9 mouse cellular contexts compared by ENCODE assay signal in the genomic region with DNA sequence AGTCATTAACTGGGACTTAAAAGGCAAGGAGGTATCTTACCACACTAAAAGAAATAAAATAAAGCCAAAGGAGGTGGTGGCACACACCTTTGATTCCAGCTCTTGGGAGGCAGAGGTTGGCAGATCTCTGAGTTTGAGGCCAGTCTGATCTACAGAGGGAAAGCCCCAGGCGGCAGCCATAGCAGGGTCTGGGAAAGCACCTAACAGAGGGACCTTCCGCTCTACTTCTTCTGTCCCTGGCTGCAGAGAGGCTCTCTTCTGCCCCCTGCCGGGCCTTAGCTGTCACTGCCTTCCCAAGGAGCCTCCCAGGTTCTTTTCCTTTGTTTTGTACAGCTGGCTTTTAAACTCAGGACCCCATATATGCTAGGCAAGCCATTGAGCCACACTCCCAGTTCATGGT. TPM values are rescaled to one million over a fixed set of nuclear protein-coding genes. Genes with fewer than 3 reads are reported as not detected.
DNase-seq lines count a peak whose midpoint lies in the region; ATAC-seq and TF ChIP-seq lines count a peak whose summit lies in the region.
"Had no signal": no experiment of that assay in that cellular context is flagged by ENCODE, and none has a peak within 500 bp of the region (broad histone marks: within the 10 kb centered on the region; RNA-seq: fewer than 3 reads in every experiment).

No protein-coding gene starts in this region.

- no peak for TF ChIP-seq EP300 in liver, embryonic 14.5 days (IDR thresholded peaks at IDR 0.05; ENCODE audit: low read depth)

- H3K4me1 ChIP-seq in heart, embryonic 11.5 days (ENCODE audit: control insufficient read depth, insufficient read depth, low read length): peaks cover 11% of the 10 kb centered on the region
- peaks cover 1 to 4% of the 10 kb centered on the region in 2 experiments; a peak in 2 of 4 replicates for H3K4me1 ChIP-seq in liver, embryonic 14.5 days (replicated peaks; ENCODE audit: control insufficient read depth in 2 of 2, insufficient read depth in 2 of 2, low read length in 1 of 2)
- no peaks in the 10 kb centered on the region for H3K4me1 ChIP-seq in neural tube, embryonic 14.5 days (ENCODE audit: control insufficient read depth, insufficient read depth, low read length)

- 0 out of 2 replicates have a peak, but pooled peaks have one; percentile 43 for ATAC-seq in heart, embryonic 11.5 days (replicated peaks; ENCODE audit: insufficient number of reproducible peaks, low FRiP score, low TSS enrichment)
- ATAC-seq in liver, embryonic 14.5 days (ENCODE audit: insufficient read depth): peak; percentile 48; the same call in 1 of the 2 replicates
- ATAC-seq in neural tube, embryonic 14.5 days (ENCODE audit: low read depth): peak; percentile 75; the same call in 1 of the 2 replicates

- no peaks in the 10 kb centered on the region for H3K36me3 ChIP-seq in heart, embryonic 11.5 days (ENCODE audit: control insufficient read depth, insufficient read depth, low read length)
- no peaks in the 10 kb centered on the region for H3K36me3 ChIP-seq in liver, embryonic 14.5 days (replicated peaks; ENCODE audit: control insufficient read depth, insufficient read depth, low read depth)
- no peaks in the 10 kb centered on the region for H3K36me3 ChIP-seq in neural tube, embryonic 14.5 days (ENCODE audit: control insufficient read depth, insufficient read depth, low read length)

- no peaks in the 10 kb centered on the region for H3K27me3 ChIP-seq in heart, embryonic 11.5 days (ENCODE audit: control insufficient read depth, insufficient read depth, low read length)
- no peaks in the 10 kb centered on the region for H3K27me3 ChIP-seq in liver, embryonic 14.5 days (ENCODE audit: control insufficient read depth, insufficient read depth, low read length)
- H3K27me3 ChIP-seq in neural tube, embryonic 14.5 days (ENCODE audit: control insufficient read depth, insufficient read depth, low read length): no peaks in the 10 kb centered on the region

- no peak overlapping the region for H3K9ac ChIP-seq in heart, embryonic 11.5 days (ENCODE audit: low read depth, low read length)
- H3K9ac ChIP-seq in liver, embryonic 14.5 days (replicated peaks): no peak overlapping the region
- no peak overlapping the region for H3K9ac ChIP-seq in neural tube, embryonic 14.5 days (replicated peaks; ENCODE audit: low read depth, low read length)

- H3K4me3 ChIP-seq in heart, embryonic 11.5 days (ENCODE audit: low read depth, low read length): no peak overlapping the region
- H3K4me3 ChIP-seq in liver, embryonic 14.5 days (ENCODE audit: insufficient read depth in 1 of 2, low read depth in 2 of 2, low read length in 2 of 2): no peak overlapping the region
- H3K4me3 ChIP-seq in neural tube, embryonic 14.5 days (ENCODE audit: low read depth, low read length): no peak overlapping the region

- peak; percentile 84 for DNase-seq in ES-CJ7 (ENCODE audit: low read depth, low spot score)
- peak; percentile 83 for DNase-seq in adrenal gland, postnatal 14 days
- DNase-seq in embryo, embryonic 9.5 days (ENCODE audit: extremely low spot score): peak; percentile 78
- peak; percentile 65 for DNase-seq in kidney, adult 9 months
- peak; percentile 35 to 58 (median 42) for DNase-seq in liver, embryonic 14.5 days (ENCODE audit: low read depth in 3 of 3, low spot score in 3 of 3)
- peak; percentile 50 to 52 for DNase-seq in thymus, postnatal 36 days

- WGBS in heart, embryonic 11.5 days (ENCODE audit: insufficient replicate concordance): 2% methylated on average over 3 of the region's 3 CpGs
- 3% methylated on average over 3 of the region's 3 CpGs for WGBS in liver, embryonic 14.5 days (ENCODE audit: insufficient replicate concordance)
- WGBS in neural tube, embryonic 14.5 days: 0% methylated on average over 3 of the region's 3 CpGs

- no peaks in the 10 kb centered on the region for H3K9me3 ChIP-seq in heart, embryonic 11.5 days (replicated peaks; ENCODE audit: control insufficient read depth, low read length)
- no peaks in the 10 kb centered on the region for H3K9me3 ChIP-seq in liver, embryonic 14.5 days (ENCODE audit: control insufficient read depth, low read length)
- H3K9me3 ChIP-seq in neural tube, embryonic 14.5 days (ENCODE audit: control insufficient read depth, low read length): no peaks in the 10 kb centered on the region

- H3K4me2 ChIP-seq in heart, embryonic 11.5 days: no peak overlapping the region
- no peak overlapping the region for H3K4me2 ChIP-seq in liver, embryonic 14.5 days (ENCODE audit: low read depth)
- H3K4me2 ChIP-seq in neural tube, embryonic 14.5 days (ENCODE audit: low read depth, low read length): no peak overlapping the region

- no peak overlapping the region for H3K27ac ChIP-seq in heart, embryonic 11.5 days (ENCODE audit: low read depth, low read length)
- no peak overlapping the region for H3K27ac ChIP-seq in liver, embryonic 14.5 days
- H3K27ac ChIP-seq in neural tube, embryonic 14.5 days (ENCODE audit: low read depth, low read length): no peak overlapping the region

- TF ChIP-seq CTCF in liver, embryonic 14.5 days (IDR thresholded peaks at IDR 0.05; ENCODE audit: low read depth): peak; percentile 94

RNA-seq across cellular contexts. Expression of a gene that starts 40.4 kb away (rescaled TPM):
- 0.19 and 0.30 TPM in 2 replicates for total RNA-seq in adrenal gland, postnatal 14 days (2021)
- 0.07 and 0.14 TPM in 2 replicates for polyA plus RNA-seq in heart, embryonic 11.5 days (2014; fragmentation: Nextera tagmentation; extraction: Ambion mirVana)
- 0.54 and 0.64 TPM in 2 replicates for polyA plus RNA-seq in liver, embryonic 14.5 days (2012; rRNA removed)
- 0.50 and 0.58 TPM in 2 replicates for polyA plus RNA-seq in liver, embryonic 14.5 days (2014; fragmentation: Nextera tagmentation; extraction: Ambion mirVana)
- polyA plus RNA-seq in neural tube, embryonic 14.5 days (2014; fragmentation: Nextera tagmentation; extraction: Ambion mirVana): not detected in 2 replicates
- total RNA-seq: layer of hippocampus, postnatal 25 days had no signal

RNA-seq across cellular contexts. Expression of a gene that starts 58.4 kb away (rescaled TPM):
- total RNA-seq in adrenal gland, postnatal 14 days (2021): 33.3 and 38.6 TPM in 2 replicates
- 2.7 and 3.5 TPM in 2 replicates for polyA plus RNA-seq in heart, embryonic 11.5 days (2014; fragmentation: Nextera tagmentation; extraction: Ambion mirVana)
- 1.5 and 1.7 TPM in 2 replicates for polyA plus RNA-seq in liver, embryonic 14.5 days (2012; rRNA removed)
- polyA plus RNA-seq in liver, embryonic 14.5 days (2014; fragmentation: Nextera tagmentation; extraction: Ambion mirVana): 1.3 and 1.5 TPM in 2 replicates
- 1.8 and 3.3 TPM in 2 replicates for polyA plus RNA-seq in neural tube, embryonic 14.5 days (2014; fragmentation: Nextera tagmentation; extraction: Ambion mirVana)
